Mouse (Mus musculus) lung, embryonic 16.5 days (tissue): Measurements from ENCODE around the gene 9430038I01Rik. TPM values are rescaled to one million over a fixed set of nuclear protein-coding genes. Genes with fewer than 3 reads are reported as not detected.
"Not testable (repeated sequence)": the region's sequence is repeated elsewhere in the genome, so short reads cannot be mapped to it uniquely, and the experiment has no call there.

Source experiments
- ATAC-seq: fragments of 200-750 bp; cut with Nextera tagmentation; 2 replicates; pipeline ENCODE4 v1.8.0; 2017; ENCODE audit warnings: low read depth, mild to moderate bottlenecking, moderate library complexity
- H3K27ac ChIP-seq: fragments of 300-500 bp; sonication (generic); 2 replicates; pipeline ENCODE4 v1.5.1; 2014; ENCODE audit warnings: mild to moderate bottlenecking, control low read depth, low read length
- H3K27me3 ChIP-seq: fragments of 300-500 bp; sonication (generic); 2 replicates; pipeline ENCODE4 v1.6.1; 2014; ENCODE audit warnings: low read depth, low read length, mixed read lengths; ENCODE audit not compliant: control insufficient read depth, insufficient read depth
- H3K36me3 ChIP-seq: fragments of 300-500 bp; sonication (generic); 2 replicates; pipeline ENCODE4 v1.6.1; 2014; ENCODE audit warnings: low read length; ENCODE audit not compliant: control insufficient read depth, insufficient read depth
- H3K4me1 ChIP-seq: fragments of 300-500 bp; sonication (generic); replicated peaks from 2 replicates; pipeline ENCODE4 v1.6.1; 2014; ENCODE audit warnings: low read length, mixed read lengths; ENCODE audit not compliant: control insufficient read depth, insufficient read depth
- H3K4me2 ChIP-seq: fragments of 300-500 bp; sonication (generic); 2 replicates; pipeline ENCODE4 v1.6.1; 2014; ENCODE audit warnings: low read depth, low read length, control low read depth
- H3K4me3 ChIP-seq: fragments of 300-500 bp; sonication (generic); 2 replicates; pipeline ENCODE4 v1.5.1; 2014; ENCODE audit warnings: mild to moderate bottlenecking, low read length, control low read depth
- H3K9ac ChIP-seq: fragments of 300-500 bp; sonication (generic); 2 replicates; pipeline ENCODE4 v1.6.1; 2014; ENCODE audit warnings: low read length, control low read depth
- H3K9me3 ChIP-seq: fragments of 300-500 bp; sonication (generic); 2 replicates; pipeline ENCODE4 v1.6.1; 2016; ENCODE audit warnings: low read length; ENCODE audit not compliant: control insufficient read depth
- WGBS: fragments of 180-500 bp; shearing (Covaris S2); extraction: QIAGEN DNeasy Blood & Tissue Kit; methylation state at CpG from one replicate; pipeline ENCODE4 v1.1.7; 2014; 5-methylcytosine and 5-hydroxymethylcytosine counted together
- polyA plus RNA-seq: library from polyadenylated mRNA; unstranded; fragments of >200 nt; fragmentation: Nextera tagmentation; extraction: Ambion mirVana; gene quantifications from 2 replicates; pipeline ENCODE4 v1.2.1, GENCODE M21; 2015

The 9430038I01Rik gene
- polyA plus RNA-seq, result 19.9 and 20.5 TPM in 2 replicates

GRCm38 (mm10) chr7:137410337-137411197 is at the start of gene 9430038I01Rik:
Gene 9430038I01Rik, minus strand, starts transcription at chr7:137410762.
- H3K4me2 ChIP-seq, result peak within 1 kb of the TSS; percentile 78

GRCm38 (mm10) chr7:137445321-137445720 is 34.8 kb upstream of the 9430038I01Rik start:
- H3K36me3 ChIP-seq, result peaks cover 17% of the 10 kb centered on the region
- no peak for ATAC-seq
- WGBS, result 90% methylated on average over 12 of the region's 12 CpGs
- no peaks in the 10 kb centered on the region for H3K4me1 ChIP-seq
- H3K9me3 ChIP-seq, result no peaks in the 10 kb centered on the region
- no peaks in the 10 kb centered on the region for H3K27me3 ChIP-seq
- no peak overlapping the region for H3K9ac ChIP-seq
- no peak overlapping the region for H3K4me2 ChIP-seq
- no peak overlapping the region for H3K27ac ChIP-seq
- no peak overlapping the region for H3K4me3 ChIP-seq

More at GRCm38 (mm10) chr7:137410337-137411197, at the start of gene 9430038I01Rik:
- Histone ChIP-seq H3K36me3 (no peaks in the 10 kb centered on the region), H3K4me1 (no peaks in the 10 kb centered on the region), H3K9ac (peak within 1 kb of the TSS; percentile 84), H3K9me3 (no peaks in the 10 kb centered on the region), H3K4me3 (peak within 1 kb of the TSS; percentile 90), H3K27ac (peak within 1 kb of the TSS; percentile 97), H3K27me3 (no peaks in the 10 kb centered on the region)
- under 1% methylated on average over 62 of the region's 63 CpGs for WGBS
- peak; percentile 99 for ATAC-seq

- peaks cover 11% of the 10 kb centered on the region; the same call in 1 of the 2 replicates for H3K36me3 ChIP-seq
- H3K27ac ChIP-seq, result no peak overlapping the region
- no peak for ATAC-seq
- H3K4me3 ChIP-seq, result no peak overlapping the region
- no peaks in the 10 kb centered on the region for H3K9me3 ChIP-seq
- H3K4me1 ChIP-seq, result peaks cover 7% of the 10 kb centered on the region; the same call in 1 of the 2 replicates
- WGBS, result 96% methylated on average over 4 of the region's 4 CpGs
- H3K4me2 ChIP-seq, result no peak overlapping the region
- no peaks in the 10 kb centered on the region for H3K27me3 ChIP-seq
- H3K9ac ChIP-seq, result no peak overlapping the region
Observed at GRCm38 (mm10) chr7:137442951-137443350, 32.4 kb upstream of the 9430038I01Rik start.

GRCm38 (mm10) chr7:137438962-137439361 is 28.4 kb upstream of the 9430038I01Rik start:
- not testable (repeated sequence) for H3K9ac ChIP-seq, H3K27me3 ChIP-seq, ATAC-seq, H3K9me3 ChIP-seq, H3K27ac ChIP-seq, H3K4me1 ChIP-seq, H3K36me3 ChIP-seq
- 74% methylated on average over 7 of the region's 7 CpGs for WGBS
- Histone ChIP-seq H3K4me2 (peak overlapping the region; percentile 67), H3K4me3 (peak overlapping the region; percentile 73; the same call in 1 of the 2 replicates)

GRCm38 (mm10) chr7:137438179-137438550 is 27.6 kb upstream of the 9430038I01Rik start:
- H3K4me2 ChIP-seq, result peak overlapping the region; percentile 67
- ATAC-seq, result peak; percentile 17

GRCm38 (mm10) chr7:137437440-137438178 is 27.0 kb upstream of the 9430038I01Rik start, which contains the start of gene Glrx3:
Gene Glrx3, plus strand, starts transcription at chr7:137437614.
- Histone ChIP-seq H3K4me2 (peak within 1 kb of the TSS; percentile 67), H3K27me3 (no peaks in the 10 kb centered on the region), H3K9me3 (no peaks in the 10 kb centered on the region), H3K4me3 (peak within 1 kb of the TSS; percentile 73), H3K27ac (peak within 1 kb of the TSS; percentile 81), H3K9ac (peak within 1 kb of the TSS; percentile 86), H3K4me1 (peaks cover 7% of the 10 kb centered on the region; the same call in 1 of the 2 replicates), H3K36me3 (no peaks in the 10 kb centered on the region)
- ATAC-seq, result peak; percentile 98
- WGBS, result under 1% methylated on average over 63 of the region's 69 CpGs

More at GRCm38 (mm10) chr7:137438179-137438550, 27.6 kb upstream of the 9430038I01Rik start:
- H3K27ac ChIP-seq, result peak overlapping the region; percentile 81
- H3K4me3 ChIP-seq, result peak overlapping the region; percentile 73
- 6% methylated on average over 7 of the region's 7 CpGs for WGBS
- peaks cover 7% of the 10 kb centered on the region; the same call in 1 of the 2 replicates for H3K4me1 ChIP-seq
- H3K9me3 ChIP-seq, result no peaks in the 10 kb centered on the region
- H3K27me3 ChIP-seq, result no peaks in the 10 kb centered on the region
- H3K36me3 ChIP-seq, result no peaks in the 10 kb centered on the region
- peak overlapping the region; percentile 86 for H3K9ac ChIP-seq

- Histone ChIP-seq H3K4me3 (peak overlapping the region; percentile 73), H3K4me2 (peak overlapping the region; percentile 54), H3K9me3 (no peaks in the 10 kb centered on the region), H3K27me3 (no peaks in the 10 kb centered on the region), H3K27ac (no peak overlapping the region), H3K36me3 (no peaks in the 10 kb centered on the region), H3K4me1 (peaks cover 7% of the 10 kb centered on the region; the same call in 1 of the 2 replicates), H3K9ac (no peak overlapping the region)
- WGBS, result 73% methylated on average over 6 of the region's 6 CpGs
- no peak for ATAC-seq
Observed at GRCm38 (mm10) chr7:137436901-137437300, 26.3 kb upstream of the 9430038I01Rik start.

- H3K27ac ChIP-seq, result no peak overlapping the region
- H3K36me3 ChIP-seq, result no peaks in the 10 kb centered on the region
- no peak overlapping the region for H3K4me3 ChIP-seq
- WGBS, result 59% methylated on average over 13 of the region's 13 CpGs
- ATAC-seq, result no peak
- no peaks in the 10 kb centered on the region for H3K9me3 ChIP-seq
- H3K4me1 ChIP-seq, result no peaks in the 10 kb centered on the region
- H3K9ac ChIP-seq, result no peak overlapping the region
- no peaks in the 10 kb centered on the region for H3K27me3 ChIP-seq
- H3K4me2 ChIP-seq, result no peak overlapping the region
Observed at GRCm38 (mm10) chr7:137431769-137432603, 21.4 kb upstream of the 9430038I01Rik start.
